Mouse (Mus musculus) retina, postnatal 1 day (tissue): ENCODE results near the gene Cyb5r1.

Source experiments
- DNase-seq: peaks from one replicate; pipeline ENCODE4 v3.0.0-alpha.2; 2012

Gene Cyb5r1

DNA sequence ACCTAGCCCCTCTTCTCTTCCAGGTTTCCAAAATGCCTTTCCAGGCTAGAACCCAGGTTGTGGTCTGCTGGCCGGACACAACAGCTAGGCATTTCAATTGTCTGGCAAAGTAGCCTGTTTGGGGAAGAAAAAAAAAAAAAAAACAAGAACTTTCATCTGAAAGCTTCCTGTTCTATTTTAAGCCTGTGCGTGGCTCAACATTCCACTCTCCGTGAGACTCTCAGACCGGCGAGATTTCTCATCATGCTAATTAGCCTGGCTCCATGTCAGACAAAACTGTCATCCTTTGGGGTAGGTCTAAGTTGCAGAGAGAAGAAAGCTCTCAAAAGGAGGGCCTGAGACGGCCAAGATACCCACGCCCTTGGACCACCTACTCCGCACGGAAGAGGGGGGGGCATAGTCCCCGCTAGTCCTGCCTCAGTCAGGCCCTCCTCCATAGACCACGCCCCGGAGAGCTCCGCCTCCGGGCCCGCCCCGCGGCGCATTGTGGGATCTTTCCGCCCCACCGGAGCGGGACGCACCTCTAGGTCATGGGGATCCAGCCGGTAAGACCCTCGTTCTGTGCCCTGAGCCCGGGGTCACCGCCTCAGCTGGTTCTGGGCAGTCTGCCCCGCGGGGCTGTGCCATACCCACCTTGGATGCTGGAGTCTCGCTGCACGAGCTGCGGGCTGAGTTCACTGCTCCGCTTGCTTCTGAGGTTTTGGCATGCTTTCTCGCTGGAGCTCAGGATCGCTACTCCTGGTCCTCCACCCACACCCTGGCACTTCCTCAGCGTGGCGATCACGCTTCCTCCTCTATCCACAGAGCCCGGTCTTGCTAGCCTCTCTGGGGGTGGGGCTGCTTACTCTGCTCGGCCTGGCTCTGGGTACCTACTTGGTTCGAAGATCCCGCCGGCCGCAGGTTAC lies at the start of gene Cyb5r1:
Gene Cyb5r1 (plus strand): TSS at position 51 of the 905 bp plus-strand sequence.
- DNase-seq = peak; percentile 87

DNA sequence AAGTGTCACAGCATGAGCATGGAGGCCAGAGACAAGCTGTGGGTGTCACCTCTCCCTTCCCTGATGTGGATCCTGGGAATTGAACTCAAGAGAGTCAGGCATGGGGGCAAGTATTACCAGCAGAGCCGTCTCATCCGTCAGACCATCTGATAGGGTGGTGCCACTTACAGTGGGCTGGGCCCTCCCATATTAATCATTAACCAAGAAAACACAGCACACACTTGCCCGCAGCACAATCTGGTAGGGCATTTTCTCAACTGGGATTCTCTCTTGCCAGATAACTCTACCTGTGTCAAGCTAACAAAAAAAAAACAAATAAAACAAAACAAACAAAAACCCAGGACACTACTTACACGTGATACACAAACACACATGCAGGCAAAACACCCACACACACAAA lies 47.9 kb upstream of the Cyb5r1 start:
- no peak for DNase-seq

DNA sequence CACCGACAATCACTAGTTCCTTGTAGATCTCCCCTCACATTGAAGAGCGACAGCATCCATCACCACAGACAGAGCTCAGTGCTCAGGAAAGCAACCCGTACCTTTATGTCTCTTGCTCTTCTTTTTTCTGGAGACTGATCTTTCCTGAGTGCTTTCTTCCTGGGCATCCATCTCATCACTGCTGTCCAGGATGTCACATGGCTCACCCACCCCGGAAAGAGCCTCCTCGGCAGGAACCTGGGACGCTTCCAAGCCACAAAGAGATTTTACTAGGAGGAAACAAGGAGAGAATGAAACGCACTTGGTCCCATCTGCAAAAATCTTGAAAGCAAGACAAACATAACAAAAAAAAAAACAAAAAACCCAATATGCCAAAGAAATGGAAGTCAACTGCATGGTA lies 44.7 kb upstream of the Cyb5r1 start:
- DNase-seq = no peak

DNA sequence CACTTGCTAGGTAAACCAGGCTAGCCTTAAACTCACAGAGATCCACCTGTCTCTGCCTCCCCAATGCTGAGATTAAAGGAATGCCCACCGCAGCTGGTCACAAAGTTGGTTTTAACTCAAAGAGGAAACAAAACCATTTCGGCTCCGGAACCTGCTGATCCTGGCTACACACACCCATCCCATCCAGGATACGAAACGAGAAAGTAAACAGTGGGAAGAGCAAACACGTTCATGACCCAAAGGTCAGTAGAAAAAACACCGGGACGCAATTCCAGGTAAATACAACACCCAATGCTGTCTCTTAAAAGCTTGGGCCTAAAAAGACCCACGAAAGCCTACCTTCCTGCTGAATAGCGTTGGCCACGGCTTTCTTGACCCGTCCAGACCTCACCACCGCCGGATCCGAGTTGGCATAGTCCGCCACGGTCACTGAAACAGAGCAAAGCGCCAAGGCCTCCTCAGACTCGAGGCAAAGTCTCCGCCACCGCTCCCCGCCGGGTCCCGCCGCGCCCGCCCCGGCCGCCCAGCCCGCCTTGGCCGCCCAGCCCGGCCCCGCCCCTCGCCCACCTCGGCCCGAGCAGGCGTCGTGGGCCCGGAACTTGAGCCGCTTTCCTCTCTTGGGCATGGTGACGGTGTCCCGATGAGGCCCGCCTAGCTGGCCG lies 44.0 kb upstream of the Cyb5r1 start:
- DNase-seq = no peak

DNA sequence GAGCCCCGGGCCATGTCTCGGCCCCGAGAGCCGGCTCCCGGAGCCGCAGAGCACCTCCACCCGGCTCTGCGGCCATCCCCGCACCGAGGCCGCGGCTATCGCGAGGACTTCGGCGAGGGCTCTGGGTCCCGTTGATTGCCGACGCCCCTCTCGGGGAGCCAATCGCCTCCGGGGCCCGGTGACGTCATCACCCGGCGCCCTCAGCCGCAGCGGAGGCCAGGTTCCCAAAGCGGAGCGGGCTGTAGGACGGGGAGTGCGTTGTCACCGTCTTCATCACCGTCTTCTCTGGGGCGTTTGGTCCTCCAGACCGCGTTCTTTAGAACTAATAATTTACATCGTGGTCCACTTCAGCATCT lies 43.5 kb upstream of the Cyb5r1 start, which contains the start of gene Tmem183a:
Gene Tmem183a (minus strand): TSS at position 123 of the 356 bp plus-strand sequence.
- peak; percentile 97 for DNase-seq

DNA sequence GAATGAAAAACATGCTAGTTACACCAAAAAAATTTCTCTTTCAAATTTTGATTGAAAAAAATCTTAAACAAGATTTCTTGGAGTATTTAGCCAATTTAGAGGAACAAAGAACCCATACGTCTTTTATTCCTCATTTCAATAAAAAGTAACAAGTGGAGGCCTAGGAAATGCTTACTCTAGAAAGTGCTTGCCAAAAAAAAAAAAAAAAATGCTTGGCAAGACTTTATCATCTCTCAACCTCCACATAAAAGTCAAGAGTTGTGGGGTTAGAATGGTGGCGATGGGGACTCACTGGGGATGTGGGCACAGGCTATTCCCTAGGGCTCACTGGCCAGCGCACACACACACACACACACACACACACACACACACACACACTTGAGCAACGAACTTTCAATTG lies 42.2 kb upstream of the Cyb5r1 start:
- no peak for DNase-seq

DNA sequence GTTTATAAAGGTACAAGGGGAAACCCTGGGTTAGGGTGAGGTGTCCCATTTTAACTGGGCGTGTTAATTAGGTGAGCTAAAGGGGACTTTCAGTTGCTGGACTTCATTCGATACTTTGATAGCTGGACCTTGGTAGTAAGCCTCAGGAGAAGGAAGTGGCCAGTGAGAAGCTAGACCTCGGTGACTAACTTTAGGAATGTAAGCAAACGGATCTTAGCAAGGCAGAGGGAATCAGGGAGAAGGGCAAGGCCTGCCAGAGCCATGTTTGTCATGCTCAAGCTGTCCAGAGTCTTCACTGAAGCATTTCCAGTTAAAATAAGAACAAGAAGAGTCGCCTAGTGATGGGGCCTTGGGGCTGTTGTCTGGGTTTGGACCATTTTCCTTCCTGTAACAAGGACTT lies 39.9 kb upstream of the Cyb5r1 start:
- no peak for DNase-seq

DNA sequence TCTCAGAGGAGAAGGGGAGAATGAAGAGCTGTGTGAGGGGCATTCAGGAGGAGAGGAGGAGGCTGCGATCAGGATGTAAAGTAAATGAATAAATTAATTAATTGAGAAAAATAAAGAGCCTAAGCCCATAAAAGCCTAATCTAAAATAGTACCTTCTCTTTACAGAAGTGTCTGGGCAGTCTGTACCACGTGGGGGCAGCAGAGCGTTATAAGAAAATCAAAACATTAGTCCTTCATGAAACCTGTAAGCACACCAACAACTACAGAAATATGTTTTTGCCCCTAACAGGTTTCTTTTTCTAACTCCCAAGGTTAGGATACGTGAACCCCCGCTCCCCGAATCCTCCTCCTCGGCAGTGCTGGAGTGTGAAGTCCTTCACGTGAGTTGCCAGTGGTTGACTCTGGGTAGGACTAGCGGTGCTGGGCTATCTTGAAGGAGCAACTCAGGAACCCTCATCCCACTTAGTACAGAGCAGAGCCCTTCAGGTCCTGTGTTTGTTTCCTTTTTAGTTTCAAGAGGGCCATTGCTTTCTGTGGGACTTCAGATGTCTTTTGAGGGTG lies 36.5 kb upstream of the Cyb5r1 start:
- peak; percentile 47 for DNase-seq

DNA sequence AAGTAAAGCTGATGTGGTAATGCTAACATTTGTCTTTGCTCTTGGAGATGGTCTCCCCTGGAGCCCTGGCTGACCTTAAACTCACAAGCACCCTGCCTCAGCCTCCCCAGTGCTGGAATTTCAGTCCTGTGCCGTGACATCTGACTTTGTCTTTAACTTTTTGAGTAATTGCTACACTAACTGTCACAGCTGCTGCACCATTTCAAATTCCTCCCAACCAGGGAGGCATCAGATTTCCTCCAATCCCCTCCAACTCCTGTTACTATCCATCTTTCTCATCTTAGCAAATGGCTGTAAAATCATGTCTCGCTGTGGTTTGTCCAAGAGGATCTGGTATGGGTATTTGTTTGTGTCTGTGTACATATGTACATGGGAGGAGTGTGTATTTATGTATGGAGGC lies 31.2 kb upstream of the Cyb5r1 start:
- no peak for DNase-seq

DNA sequence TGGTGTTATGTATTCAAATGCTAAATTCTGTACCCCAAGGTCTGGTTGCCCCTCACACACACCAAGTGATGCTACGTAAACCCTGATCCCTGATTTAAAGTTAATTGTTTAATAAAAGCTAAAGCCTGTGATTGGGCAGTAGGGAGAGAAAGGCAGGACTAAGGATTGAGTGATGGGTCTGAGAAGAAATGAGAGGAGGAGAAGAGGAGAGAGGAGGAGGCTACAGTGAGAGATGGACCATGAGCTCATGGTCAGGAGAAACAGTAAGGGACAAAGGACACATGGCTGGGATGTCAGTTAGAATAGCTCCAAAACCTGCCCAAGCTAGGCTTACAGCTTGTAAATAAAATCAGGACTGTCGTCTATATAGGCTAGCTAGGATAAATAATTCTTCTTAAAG lies 24.3 kb upstream of the Cyb5r1 start:
- no peak for DNase-seq

DNA sequence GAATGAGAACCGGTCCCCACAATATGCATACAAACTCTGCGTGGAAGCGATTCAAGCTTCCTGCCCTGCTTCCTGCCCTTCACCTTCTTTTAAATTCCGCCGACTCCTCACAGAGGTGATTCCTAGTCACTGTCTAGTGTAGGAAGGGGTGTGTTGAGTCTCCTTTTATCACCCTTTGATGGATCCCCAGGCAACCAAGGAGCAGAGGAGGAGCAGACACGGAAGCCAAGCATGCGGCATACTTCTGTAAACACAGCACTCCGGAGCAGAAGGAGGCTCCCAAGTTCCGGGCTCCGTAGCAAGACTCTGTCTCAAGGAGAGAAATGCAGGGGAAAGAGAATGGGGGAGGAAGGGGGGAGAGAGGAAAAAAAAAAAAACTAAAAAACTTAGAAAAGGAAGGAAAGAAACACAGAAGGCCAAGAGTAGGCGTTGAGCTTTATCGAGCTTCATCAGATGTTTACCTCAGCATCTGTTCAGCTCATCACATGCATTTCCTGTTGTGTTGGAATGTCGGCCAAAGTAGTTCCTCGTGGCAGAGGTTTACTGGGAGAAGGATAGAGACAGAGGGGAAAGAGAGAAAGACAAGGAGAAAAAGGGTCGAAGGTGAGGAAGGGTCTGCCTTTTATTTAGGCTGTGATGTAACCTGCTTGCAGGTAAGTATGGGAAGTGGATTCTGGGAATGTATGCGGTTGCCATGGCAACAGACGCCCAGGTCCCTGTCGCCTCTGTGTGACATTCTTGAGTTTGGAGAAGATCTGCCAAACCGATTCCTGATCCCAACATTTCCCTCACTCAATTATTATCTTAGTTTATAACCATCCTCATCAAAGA lies 23.3 kb upstream of the Cyb5r1 start:
- peak; percentile 52 for DNase-seq

DNA sequence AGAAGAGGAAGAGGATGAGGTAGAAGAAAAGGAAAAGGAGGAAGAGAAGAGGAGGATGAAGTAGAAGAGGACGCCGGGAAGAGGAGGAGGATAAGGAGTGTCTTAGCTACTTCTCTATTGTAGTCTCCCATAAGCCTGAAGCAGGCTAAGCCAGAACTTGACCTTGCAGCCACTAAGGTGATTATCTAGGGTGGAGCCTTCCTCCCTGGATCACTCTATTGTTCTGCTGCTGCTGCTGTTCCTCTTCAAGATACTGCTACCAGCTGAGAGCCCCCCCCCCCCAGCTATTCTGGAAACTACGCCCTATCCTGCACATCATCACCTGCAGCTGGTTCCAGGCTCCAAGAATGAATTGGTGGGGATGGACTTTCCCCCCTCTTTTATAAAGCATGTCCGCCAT lies 20.8 kb upstream of the Cyb5r1 start:
- DNase-seq = no peak

DNA sequence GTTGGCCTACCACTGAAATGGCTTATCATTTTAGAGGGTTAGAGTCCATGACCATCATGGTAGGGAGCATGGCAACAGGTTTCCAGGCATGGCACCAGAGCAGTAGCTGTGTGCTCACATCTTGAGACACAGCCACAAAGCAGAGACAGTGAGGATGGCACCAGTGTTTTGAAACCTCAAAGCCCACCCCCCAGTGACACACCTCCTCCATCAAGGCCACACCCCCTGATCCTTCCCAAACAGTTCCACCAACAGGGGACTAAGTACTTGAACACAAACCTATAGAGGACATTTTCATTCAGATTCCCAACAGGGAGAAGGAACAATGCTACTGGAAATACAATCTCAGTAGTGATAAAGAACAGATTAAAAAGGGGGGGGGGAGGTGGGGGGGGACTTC lies 20.2 kb upstream of the Cyb5r1 start:
- no peak for DNase-seq

DNA sequence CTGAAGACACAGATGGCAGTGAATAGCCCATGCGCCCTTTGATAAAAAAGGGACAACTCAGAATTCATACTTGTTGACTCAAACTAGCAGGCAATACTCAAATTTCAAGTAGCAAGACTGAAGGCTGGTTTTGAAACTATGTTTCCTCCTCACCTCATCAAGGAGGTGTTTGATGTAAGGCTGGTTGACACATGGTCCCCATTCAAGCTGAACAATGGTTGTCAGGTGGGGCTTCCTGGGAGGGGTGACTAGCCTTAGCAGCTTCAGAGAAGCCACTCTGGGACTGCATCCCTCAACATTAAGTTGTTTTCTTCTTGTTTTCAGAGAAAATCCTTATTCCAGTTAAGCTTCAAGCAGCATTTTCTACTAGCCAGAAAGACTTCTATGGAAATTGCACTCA lies 19.7 kb upstream of the Cyb5r1 start, which contains the start of gene 4933406M09Rik:
Gene 4933406M09Rik (plus strand): TSS at position 275 of the 400 bp plus-strand sequence.
- no peak for DNase-seq

DNA sequence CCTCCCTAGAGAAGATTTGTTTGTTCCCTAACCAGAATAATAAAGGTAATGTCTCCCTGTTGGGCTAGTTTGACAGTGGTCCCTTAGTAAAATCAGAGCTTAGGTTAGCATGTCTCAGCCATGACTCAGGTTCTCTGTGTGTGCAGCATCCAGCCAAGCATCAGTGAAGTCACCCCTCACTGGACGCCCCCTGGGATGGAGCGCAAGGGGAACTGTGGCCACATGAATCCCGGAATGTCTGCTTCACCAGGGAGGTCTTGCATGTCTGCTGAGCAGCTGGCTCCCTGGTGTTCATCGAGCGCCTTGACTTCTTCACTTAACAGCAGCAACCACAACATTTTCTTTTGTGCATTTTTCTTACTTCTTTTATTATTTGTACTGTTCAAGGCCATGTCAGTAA lies 11.5 kb upstream of the Cyb5r1 start:
- no peak for DNase-seq

DNA sequence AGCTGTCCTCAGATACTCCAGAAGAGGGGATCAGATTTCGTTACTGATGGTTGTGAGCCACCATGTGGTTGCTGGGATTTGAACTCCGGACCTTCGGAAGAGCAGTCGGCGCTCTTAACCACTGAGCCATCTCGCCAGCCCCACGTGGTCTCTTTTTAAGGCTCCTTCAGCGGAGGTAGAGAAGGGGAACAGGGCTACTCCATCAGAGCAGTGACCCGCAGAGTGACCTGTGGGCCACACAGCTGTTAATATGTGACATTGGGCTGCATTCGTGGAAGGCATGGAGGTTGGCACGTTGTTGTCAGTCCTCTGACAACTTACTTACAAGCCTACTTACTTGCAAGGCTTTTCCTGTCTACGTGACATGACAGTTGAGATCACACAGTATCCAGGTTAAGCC lies 7.1 kb upstream of the Cyb5r1 start:
- no peak for DNase-seq

DNA sequence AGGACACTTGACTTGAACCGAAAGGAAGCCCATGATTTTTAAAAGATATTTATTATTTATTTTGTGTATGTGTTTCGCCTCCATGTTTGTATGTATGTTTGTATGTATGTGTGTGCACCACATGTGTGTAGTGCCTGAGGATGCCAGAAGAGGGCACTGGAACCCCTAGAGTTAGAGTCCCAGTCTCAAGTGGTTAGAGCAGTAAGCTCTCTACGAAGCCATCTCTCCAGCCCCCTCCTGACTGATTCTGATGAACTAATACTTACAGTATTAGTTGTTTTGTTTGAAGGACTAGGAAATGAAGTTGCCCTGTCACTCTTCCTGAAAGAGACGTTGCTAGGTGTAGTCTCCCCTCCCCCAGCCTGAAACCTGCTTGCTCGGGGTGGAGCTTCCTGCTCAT lies 5.6 kb upstream of the Cyb5r1 start:
- no peak for DNase-seq

DNA sequence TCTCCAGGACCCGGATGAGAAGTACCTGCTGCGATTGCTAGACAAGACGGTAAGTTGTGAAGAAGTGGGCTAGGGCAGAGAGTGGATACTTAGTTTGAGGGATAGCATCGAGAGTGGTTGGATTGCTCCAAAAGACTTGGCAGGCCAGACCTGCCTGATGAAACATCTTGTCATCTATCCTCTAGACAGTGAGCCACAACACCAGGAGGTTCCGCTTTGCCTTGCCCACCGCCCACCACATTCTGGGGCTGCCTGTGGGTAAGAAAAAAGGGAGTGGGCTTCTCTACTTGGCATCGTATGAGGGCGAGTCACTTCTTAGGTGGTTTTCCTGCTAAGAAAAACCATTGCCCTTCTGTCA lies 1.0 kb downstream of the Cyb5r1 start:
- DNase-seq = no peak

DNA sequence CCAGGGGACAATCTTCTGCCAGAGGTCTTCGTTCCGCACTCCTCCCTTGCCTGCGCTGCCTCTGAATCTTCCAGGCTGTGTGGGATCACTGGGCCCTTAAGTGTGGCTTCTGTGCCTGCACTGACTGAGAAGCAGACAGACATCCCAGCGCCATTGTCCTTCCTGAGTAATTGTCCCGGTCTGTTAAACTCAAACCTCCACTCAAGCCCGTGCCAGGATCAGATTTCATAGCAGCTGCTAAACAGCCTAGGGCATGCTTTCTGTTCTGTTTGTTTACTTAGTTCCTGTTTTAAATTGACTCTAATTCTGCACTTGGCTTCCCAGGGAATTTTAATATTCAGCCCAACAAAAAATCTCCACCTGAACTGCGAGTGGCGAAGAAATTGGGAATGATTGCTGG lies 2.7 kb downstream of the Cyb5r1 start:
- DNase-seq = no peak

DNA sequence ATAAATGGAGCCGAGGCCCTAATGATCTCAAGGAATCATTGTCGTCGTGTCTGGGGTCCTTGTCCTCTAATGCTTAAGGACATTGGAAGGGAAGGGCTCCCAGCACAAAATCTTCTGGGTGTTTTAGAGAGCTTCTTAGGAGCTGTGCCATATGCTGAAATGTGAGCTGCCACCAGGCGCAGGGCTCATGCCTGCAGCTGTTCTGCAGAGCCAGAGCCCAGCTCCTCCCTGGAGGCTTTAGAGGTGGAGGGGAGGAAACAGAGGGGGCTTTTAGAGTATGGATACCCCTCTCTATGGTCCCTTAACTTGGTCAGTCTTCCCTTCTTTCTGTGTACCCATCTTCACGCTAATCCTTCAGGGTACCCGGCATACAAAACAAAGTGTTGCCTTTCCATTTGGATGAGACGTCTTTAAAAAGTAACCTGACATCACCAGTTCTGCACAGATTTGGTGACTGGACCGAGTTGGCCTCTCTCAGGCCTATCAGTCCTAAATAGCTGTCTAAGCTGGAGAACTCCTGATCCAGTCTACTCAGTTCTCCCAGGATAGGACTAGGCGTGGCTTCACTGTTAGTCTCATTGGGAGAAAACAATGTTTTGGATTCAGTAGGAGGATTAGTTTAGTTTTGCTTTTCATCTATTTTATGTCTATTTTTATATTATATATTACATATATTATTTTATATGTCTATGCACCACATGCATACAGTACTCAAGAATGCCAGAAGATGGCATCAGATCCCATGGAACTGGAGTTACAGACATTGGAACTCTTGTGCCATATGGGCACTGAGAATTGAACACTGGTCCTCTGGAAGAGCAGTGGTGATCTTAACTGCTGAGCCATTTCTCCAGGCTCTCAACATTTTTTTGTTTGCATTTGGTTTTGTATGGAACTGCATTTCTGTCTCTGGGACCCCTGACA lies 6.6 kb downstream of the Cyb5r1 start:
- DNase-seq = no peak

DNA sequence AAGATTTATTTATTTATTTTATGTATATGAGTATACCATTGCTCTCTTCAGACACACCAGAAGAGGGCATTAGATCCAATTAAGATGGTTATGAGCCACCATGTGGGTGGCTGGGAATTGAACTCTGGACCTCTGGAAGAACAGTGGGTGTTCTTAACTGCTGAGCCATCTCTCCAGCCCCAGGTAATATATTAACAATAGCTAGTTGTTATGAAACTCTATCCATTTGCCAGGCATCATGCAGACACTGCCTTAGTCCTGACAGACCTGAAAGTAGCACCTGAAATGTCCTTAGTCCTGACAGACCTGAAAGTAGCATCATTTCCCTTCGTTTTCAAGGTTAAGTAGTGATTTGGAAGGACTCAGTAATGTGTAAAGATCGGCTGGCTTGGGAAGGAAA lies 8.7 kb downstream of the Cyb5r1 start:
- no peak for DNase-seq
